Mouse (Mus musculus) midbrain, embryonic 11.5 days (tissue): ENCODE measurements at regions not wholly inside any gene's neighbourhood (a gene's known extent, or its start where the extent isn't known, plus 50 kb on each side); places are given as distances from the start of the nearest gene placed in this dataset.

Source experiments
- ATAC-seq: fragments of 200-750 bp; cut with Nextera tagmentation; 2 replicates; pipeline ENCODE4 v1.8.0; 2017; ENCODE audit warnings: moderate TSS enrichment, moderate library complexity; ENCODE audit not compliant: low FRiP score
- DNase-seq: peaks from one replicate; pipeline ENCODE4 v3.0.0; 2015; ENCODE audit warnings: low spot score; ENCODE audit errors: missing footprints
- H3K27ac ChIP-seq: fragments of 300-500 bp; sonication (generic); 2 replicates; pipeline ENCODE4 v1.5.1; 2014; ENCODE audit warnings: low read depth, low read length
- H3K27me3 ChIP-seq: fragments of 300-500 bp; sonication (generic); 2 replicates; pipeline ENCODE4 v1.6.1; 2014; ENCODE audit warnings: mild to moderate bottlenecking, low read length, moderate library complexity, mixed read lengths; ENCODE audit not compliant: control insufficient read depth, insufficient read depth
- H3K36me3 ChIP-seq: fragments of 300-500 bp; sonication (generic); 2 replicates; pipeline ENCODE4 v1.6.1; 2014; ENCODE audit warnings: mild to moderate bottlenecking, low read length, moderate library complexity, mixed read lengths; ENCODE audit not compliant: control insufficient read depth, insufficient read depth
- H3K4me1 ChIP-seq: fragments of 300-500 bp; sonication (generic); 2 replicates; pipeline ENCODE4 v1.6.1; 2014; ENCODE audit warnings: low read length; ENCODE audit not compliant: control insufficient read depth, insufficient read depth
- H3K4me2 ChIP-seq: fragments of 300-500 bp; sonication (generic); 2 replicates; pipeline ENCODE4 v1.6.1; 2014; ENCODE audit warnings: mild to moderate bottlenecking, moderate library complexity
- H3K4me3 ChIP-seq: fragments of 300-500 bp; sonication (generic); 2 replicates; pipeline ENCODE4 v1.5.1; 2014; ENCODE audit warnings: low read depth, low read length
- H3K9ac ChIP-seq: fragments of 300-500 bp; sonication (generic); 2 replicates; pipeline ENCODE4 v1.6.1; 2014; ENCODE audit warnings: low read length
- H3K9me3 ChIP-seq: fragments of 300-500 bp; sonication (generic); 2 replicates; pipeline ENCODE4 v1.6.1; 2016; ENCODE audit warnings: low read length; ENCODE audit not compliant: control insufficient read depth
- WGBS: fragments of 180-500 bp; shearing (Covaris S2); extraction: QIAGEN DNeasy Blood & Tissue Kit; methylation state at CpG from one replicate; pipeline ENCODE4 v1.1.7; 2014; 5-methylcytosine and 5-hydroxymethylcytosine counted together

DNA sequence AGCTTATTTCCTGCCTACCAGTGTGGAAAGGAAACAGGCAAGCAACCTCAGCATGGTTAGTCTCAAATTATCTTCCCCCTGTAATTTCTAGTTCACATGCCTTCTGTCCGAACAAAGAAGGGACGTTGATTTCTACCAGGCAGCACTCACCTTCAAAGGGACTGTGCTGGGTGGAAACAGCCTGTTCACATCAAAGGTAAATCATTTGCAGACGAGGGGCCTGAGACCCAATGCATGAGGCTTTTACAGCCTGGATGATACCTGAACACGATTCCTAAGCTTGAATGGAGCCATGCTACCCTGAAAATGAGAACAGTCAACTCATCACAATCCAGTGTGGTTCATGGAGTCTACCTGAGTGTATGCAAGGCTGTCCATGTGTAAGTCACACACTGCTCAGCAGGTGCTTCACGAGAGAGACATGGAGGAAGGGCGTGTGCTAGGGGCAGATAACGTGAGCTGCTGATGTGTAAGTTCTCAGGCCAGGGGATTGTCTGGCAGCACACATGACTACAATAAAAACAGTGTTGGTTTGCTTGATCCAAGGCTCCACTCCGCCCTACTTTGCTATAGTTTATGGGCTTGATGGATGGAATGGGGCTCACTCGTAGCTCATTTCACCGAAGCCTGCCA is 411.9 kb downstream of the Med10 start:
- ATAC-seq (no peak), DNase-seq (no peak)
- H3K36me3 ChIP-seq: no peaks in the 10 kb centered on the region
- no peak overlapping the region for H3K9ac ChIP-seq
- H3K27me3 ChIP-seq: no peaks in the 10 kb centered on the region
- H3K4me1 ChIP-seq: peaks cover 2% of the 10 kb centered on the region
- 83% methylated on average over 10 of the region's 10 CpGs for WGBS
- H3K27ac ChIP-seq: no peak overlapping the region
- no peak overlapping the region for H3K4me3 ChIP-seq
- H3K9me3 ChIP-seq: no peaks in the 10 kb centered on the region
- no peak overlapping the region for H3K4me2 ChIP-seq

DNA sequence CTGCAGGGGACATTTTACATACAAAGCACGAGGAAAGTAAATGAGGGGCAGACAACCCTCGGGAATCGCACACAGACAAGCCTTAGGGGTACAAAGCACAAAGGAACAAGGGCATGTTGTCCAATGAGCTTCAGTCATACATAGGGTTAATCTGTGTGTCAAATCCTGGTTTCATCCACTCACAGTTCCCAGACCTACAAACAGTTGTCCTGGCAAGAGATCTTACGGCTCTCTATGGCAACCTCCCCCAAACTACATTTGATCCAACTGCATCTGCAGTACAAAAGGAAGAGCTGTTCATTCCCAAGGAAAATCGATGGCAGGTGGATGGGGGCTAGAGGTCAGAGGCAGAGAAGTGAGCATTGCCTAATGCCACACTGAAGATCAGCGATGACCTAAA is 413.9 kb downstream of the Med10 start:
- WGBS: 59% methylated on average over 6 of the region's 6 CpGs
- DNase-seq (no peak), ATAC-seq (no peak)
- no peak overlapping the region for H3K4me3 ChIP-seq
- H3K9ac ChIP-seq: no peak overlapping the region
- no peaks in the 10 kb centered on the region for H3K36me3 ChIP-seq
- no peaks in the 10 kb centered on the region for H3K9me3 ChIP-seq
- no peak overlapping the region for H3K4me2 ChIP-seq
- peaks cover 2% of the 10 kb centered on the region for H3K4me1 ChIP-seq
- no peak overlapping the region for H3K27ac ChIP-seq
- no peaks in the 10 kb centered on the region for H3K27me3 ChIP-seq

GRCm38 (mm10) chr13:70217429-70218133 is 415.4 kb downstream of the Med10 start:
- Histone ChIP-seq H3K27me3 (no peaks in the 10 kb centered on the region), H3K27ac (no peak overlapping the region), H3K36me3 (no peaks in the 10 kb centered on the region), H3K9me3 (no peaks in the 10 kb centered on the region), H3K4me2 (no peak overlapping the region), H3K9ac (no peak overlapping the region), H3K4me3 (no peak overlapping the region), H3K4me1 (peaks cover 2% of the 10 kb centered on the region)
- no peak for DNase-seq
- 68% methylated on average over 15 of the region's 15 CpGs for WGBS
- ATAC-seq: 0 out of 2 replicates have a peak, but pooled peaks have one; percentile 14

DNA sequence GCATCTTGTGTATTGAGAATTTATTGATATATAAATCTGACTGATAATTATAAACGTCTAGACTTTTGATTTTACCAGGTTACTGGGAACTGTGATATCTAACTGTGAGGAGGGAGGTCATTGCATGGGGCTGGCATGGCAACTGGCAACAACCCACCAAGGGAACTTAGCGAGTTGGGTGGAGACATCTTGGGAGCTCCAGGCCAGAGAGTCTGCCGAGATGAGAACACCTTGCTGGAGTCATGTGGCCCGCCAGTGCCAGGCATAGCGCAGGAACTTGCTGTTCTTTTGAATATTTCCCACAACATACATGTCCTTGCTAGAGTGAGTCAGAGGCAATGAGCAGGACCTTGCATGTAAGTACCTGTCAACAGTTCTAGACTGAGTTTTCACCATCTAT is 413.9 kb downstream of the Ice1 start:
- Histone ChIP-seq H3K4me2 (no peak overlapping the region), H3K4me1 (no peaks in the 10 kb centered on the region), H3K27ac (no peak overlapping the region), H3K27me3 (no peaks in the 10 kb centered on the region), H3K36me3 (no peaks in the 10 kb centered on the region), H3K9me3 (no peaks in the 10 kb centered on the region), H3K4me3 (no peak overlapping the region), H3K9ac (no peak overlapping the region)
- ATAC-seq: no peak
- no peak for DNase-seq
- 83% methylated on average over 5 of the region's 5 CpGs for WGBS

DNA sequence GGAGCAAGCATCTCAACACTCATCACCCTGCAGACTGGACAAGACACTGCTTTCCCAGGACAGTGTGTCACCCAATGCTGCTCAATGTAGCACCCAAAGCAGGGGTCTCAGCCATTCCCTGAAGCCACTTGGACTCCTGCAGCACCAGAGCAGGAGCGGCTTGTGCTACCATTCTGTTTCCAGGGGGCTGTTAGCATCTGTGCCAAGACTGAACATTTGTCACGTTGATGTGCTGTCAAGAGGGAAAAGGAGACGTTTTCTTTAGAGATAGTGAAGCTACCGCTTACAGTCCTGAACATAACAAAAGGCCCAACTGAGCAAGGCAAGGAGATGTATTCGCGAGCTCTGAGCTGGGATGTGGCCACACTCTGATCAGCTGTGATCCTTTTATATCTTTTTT is 410.3 kb downstream of the Ice1 start:
- Histone ChIP-seq H3K36me3 (no peaks in the 10 kb centered on the region), H3K4me2 (no peak overlapping the region), H3K27ac (no peak overlapping the region), H3K9ac (no peak overlapping the region), H3K27me3 (no peaks in the 10 kb centered on the region), H3K9me3 (no peaks in the 10 kb centered on the region), H3K4me1 (no peaks in the 10 kb centered on the region), H3K4me3 (no peak overlapping the region)
- WGBS: 82% methylated on average over 6 of the region's 6 CpGs
- DNase-seq (no peak), ATAC-seq (no peak)

- H3K4me2 ChIP-seq: peak overlapping the region; percentile 33; the same call in 1 of the 2 replicates
- H3K4me1 ChIP-seq: no peaks in the 10 kb centered on the region
- H3K36me3 ChIP-seq: no peaks in the 10 kb centered on the region
- no peaks in the 10 kb centered on the region for H3K27me3 ChIP-seq
- H3K27ac ChIP-seq: no peak overlapping the region
- DNase-seq (peak; percentile 98), ATAC-seq (peak; percentile 85)
- H3K4me3 ChIP-seq: no peak overlapping the region
- WGBS: 39% methylated on average over 22 of the region's 22 CpGs
- no peaks in the 10 kb centered on the region for H3K9me3 ChIP-seq
- H3K9ac ChIP-seq: no peak overlapping the region
Observed at GRCm38 (mm10) chr13:70233896-70234799, 403.3 kb downstream of the Ice1 start.

DNA sequence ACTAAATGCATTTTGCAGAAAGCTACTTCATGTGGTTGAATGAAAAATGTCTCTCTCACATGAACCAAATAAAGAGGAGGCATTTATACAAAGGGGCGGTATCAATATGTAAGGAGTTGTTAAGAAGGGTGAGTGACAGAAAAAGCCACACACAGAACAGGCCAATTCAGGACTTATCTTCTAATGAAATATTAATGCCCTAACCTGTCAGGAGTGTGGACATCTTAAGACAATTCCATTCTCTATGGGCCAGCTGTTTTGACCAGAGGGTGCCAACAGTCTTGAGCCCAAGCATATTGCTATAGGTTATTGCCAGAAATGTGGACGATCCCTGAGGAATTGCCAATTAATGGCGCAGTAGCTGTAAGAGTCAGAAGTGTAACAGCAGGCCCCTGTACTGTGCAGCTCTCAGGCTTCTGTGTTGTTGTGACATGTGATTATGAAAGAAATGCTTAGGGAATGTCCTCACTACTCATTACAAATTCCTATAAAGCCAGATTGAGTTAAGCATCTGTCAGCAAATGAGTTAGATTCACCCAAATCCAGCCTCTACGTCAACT is 393.8 kb downstream of the Ice1 start:
- H3K27me3 ChIP-seq: no peaks in the 10 kb centered on the region
- DNase-seq (no peak), ATAC-seq (no peak)
- 90% methylated on average over 4 of the region's 4 CpGs for WGBS
- H3K4me2 ChIP-seq: no peak overlapping the region
- no peaks in the 10 kb centered on the region for H3K36me3 ChIP-seq
- no peak overlapping the region for H3K9ac ChIP-seq
- H3K4me3 ChIP-seq: no peak overlapping the region
- H3K9me3 ChIP-seq: no peaks in the 10 kb centered on the region
- H3K4me1 ChIP-seq: no peaks in the 10 kb centered on the region
- no peak overlapping the region for H3K27ac ChIP-seq

DNA sequence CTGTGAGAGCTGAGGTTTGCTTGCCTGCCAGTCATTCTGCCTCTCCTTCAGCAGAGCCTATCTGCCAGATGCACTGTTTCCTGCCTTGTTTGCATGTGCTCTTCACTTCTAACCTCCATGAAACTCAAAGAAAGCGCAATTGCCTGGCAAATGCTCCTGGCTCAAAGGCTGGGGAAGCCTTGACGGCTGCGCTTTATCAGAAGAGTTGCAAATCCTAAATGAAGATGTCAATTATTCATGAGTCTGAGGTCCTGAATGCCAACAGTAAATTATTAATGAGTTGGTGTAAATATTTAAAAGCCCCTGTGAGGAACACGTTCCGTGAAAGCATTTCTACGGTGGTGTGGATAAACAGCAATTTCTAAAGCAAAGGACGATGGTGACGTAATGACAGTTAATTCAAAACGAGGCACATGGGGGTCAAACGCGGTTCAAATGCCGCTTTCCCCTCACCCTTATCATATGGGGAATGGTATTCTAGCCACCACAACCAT is 377.4 kb downstream of the Ice1 start:
- no peaks in the 10 kb centered on the region for H3K9me3 ChIP-seq
- no peak overlapping the region for H3K4me3 ChIP-seq
- ATAC-seq (peak; percentile 33; the same call in 1 of the 2 replicates), DNase-seq (no peak)
- H3K27me3 ChIP-seq: no peaks in the 10 kb centered on the region
- H3K36me3 ChIP-seq: no peaks in the 10 kb centered on the region
- H3K27ac ChIP-seq: no peak overlapping the region; the same call in 1 of the 2 replicates
- no peak overlapping the region for H3K4me2 ChIP-seq
- WGBS: 70% methylated on average over 12 of the region's 12 CpGs
- no peak overlapping the region for H3K9ac ChIP-seq
- no peaks in the 10 kb centered on the region for H3K4me1 ChIP-seq
